Mouse (Mus musculus): ENCODE data around the gene Scn2b. TPM values are rescaled to one million over a fixed set of nuclear protein-coding genes. Genes with fewer than 3 reads are reported as not detected.

Gene Scn2b
- polyA plus RNA-seq, 1 experiment from 2014 or later, result 3.2 TPM

- Histone ChIP-seq H3K27me3 (ENCODE audit: control insufficient read depth, insufficient read depth, low read length) (peaks cover 9% of the 10 kb centered on the region), H3K4me3 (ENCODE audit: low read depth, low read length) (peak overlapping the region; percentile 30), H3K4me2 (peak overlapping the region; percentile 66), H3K4me1 (ENCODE audit: control insufficient read depth, insufficient read depth, low read length) (0 out of 2 replicates have a peak, but pooled peaks cover 3% of the 10 kb centered on the region), H3K9me3 (replicated peaks; ENCODE audit: control insufficient read depth, low read length) (no peaks in the 10 kb centered on the region), H3K36me3 (ENCODE audit: control insufficient read depth, insufficient read depth, low read length) (no peaks in the 10 kb centered on the region), H3K9ac (ENCODE audit: low read depth, low read length) (0 out of 2 replicates have a peak overlapping the region, but pooled peaks have one; percentile 52), H3K27ac (ENCODE audit: low read depth, low read length) (no peak overlapping the region)
- ATAC-seq (replicated peaks; ENCODE audit: insufficient number of reproducible peaks, low FRiP score, low TSS enrichment), result no peak
- 5% methylated on average over 14 of the region's 14 CpGs for WGBS (ENCODE audit: insufficient replicate concordance)
These were observed 1.9 kb upstream of the Scn2b start for GRCm38 (mm10) chr9:45115706-45116105.

DNA sequence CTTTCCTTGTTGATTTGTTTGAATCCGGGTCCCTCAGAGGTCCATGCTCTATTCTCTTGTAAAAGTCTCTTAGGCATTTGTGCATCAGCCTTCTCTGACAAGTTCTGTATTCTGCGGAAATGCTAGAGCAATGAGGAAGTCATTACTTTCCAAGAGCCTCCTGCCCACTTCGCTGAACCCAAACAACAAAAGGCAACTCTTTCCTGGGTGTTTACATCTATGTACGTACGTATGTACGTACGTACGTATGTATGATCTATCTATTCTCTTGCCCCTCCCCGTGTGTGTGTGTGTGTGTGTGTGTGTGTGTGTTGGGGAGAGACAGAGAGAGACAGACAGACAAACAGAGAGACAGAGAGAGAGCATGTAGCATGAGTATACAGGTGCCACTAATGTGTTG is 763 bp upstream of the Scn2b start:
- no peaks in the 10 kb centered on the region for H3K36me3 ChIP-seq (ENCODE audit: control insufficient read depth, insufficient read depth, low read length)
- no peak for ATAC-seq (replicated peaks; ENCODE audit: insufficient number of reproducible peaks, low FRiP score, low TSS enrichment)
- H3K4me3 ChIP-seq (ENCODE audit: low read depth, low read length), result no peak overlapping the region
- H3K9me3 ChIP-seq (replicated peaks; ENCODE audit: control insufficient read depth, low read length), result no peaks in the 10 kb centered on the region
- H3K4me1 ChIP-seq (ENCODE audit: control insufficient read depth, insufficient read depth, low read length), result peaks cover 3% of the 10 kb centered on the region; the same call in 1 of the 2 replicates
- no peak overlapping the region for H3K4me2 ChIP-seq
- no peak overlapping the region for H3K9ac ChIP-seq (ENCODE audit: low read depth, low read length)
- peaks cover 9% of the 10 kb centered on the region for H3K27me3 ChIP-seq (ENCODE audit: control insufficient read depth, insufficient read depth, low read length)
- H3K27ac ChIP-seq (ENCODE audit: low read depth, low read length), result no peak overlapping the region
- WGBS (ENCODE audit: insufficient replicate concordance), result 68% methylated on average over 9 of the region's 9 CpGs

- no peaks in the 10 kb centered on the region for H3K9me3 ChIP-seq (replicated peaks; ENCODE audit: control insufficient read depth, low read length)
- H3K4me1 ChIP-seq (ENCODE audit: control insufficient read depth, insufficient read depth, low read length), result peaks cover 9% of the 10 kb centered on the region; the same call in 1 of the 2 replicates
- WGBS (ENCODE audit: insufficient replicate concordance), result 20% methylated on average over 10 of the region's 10 CpGs
- no peak overlapping the region for H3K9ac ChIP-seq (ENCODE audit: low read depth, low read length)
- H3K27me3 ChIP-seq (ENCODE audit: control insufficient read depth, insufficient read depth, low read length), result peaks cover 9% of the 10 kb centered on the region
- peak overlapping the region; percentile 71 for H3K4me2 ChIP-seq
- no peak for ATAC-seq (replicated peaks; ENCODE audit: insufficient number of reproducible peaks, low FRiP score, low TSS enrichment)
- peak overlapping the region; percentile 65 for H3K4me3 ChIP-seq (ENCODE audit: low read depth, low read length)
- H3K27ac ChIP-seq (ENCODE audit: low read depth, low read length), result no peak overlapping the region
- no peaks in the 10 kb centered on the region for H3K36me3 ChIP-seq (ENCODE audit: control insufficient read depth, insufficient read depth, low read length)
These were observed 970 bp downstream of the Scn2b start for GRCm38 (mm10) chr9:45118552-45118951.

DNA sequence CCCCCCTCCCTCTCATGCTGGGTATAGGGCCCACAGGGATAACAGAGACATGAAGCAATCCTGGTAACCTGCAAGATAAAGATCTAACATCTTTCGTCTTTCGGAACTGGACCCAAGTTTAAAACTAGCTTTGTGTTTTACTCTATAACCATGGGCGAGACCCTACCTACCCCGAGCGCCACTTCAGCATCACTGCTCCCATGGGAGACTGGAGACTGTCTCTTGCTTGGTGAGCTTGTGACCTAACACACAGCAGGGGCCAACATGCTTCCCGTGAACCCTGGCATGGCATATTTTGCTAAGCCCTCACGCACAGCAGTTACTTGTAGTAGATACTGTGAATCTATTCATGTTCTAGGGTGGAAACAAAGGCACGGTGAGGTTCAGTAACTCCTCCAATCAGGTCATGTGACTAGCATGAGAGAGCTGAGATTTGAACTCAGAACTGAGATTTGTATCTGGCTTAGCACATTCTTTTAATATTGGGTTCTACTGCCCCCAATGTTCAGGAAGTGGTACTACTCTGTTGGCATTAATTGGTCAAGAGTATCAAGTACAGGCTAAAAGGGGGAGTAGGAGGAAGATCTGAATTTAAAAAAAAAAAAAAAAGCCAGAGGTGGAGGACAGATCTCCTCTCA is 1.9 kb downstream of the Scn2b start:
- H3K27me3 ChIP-seq (ENCODE audit: control insufficient read depth, insufficient read depth, low read length), result peaks cover 7% of the 10 kb centered on the region
- no peaks in the 10 kb centered on the region for H3K36me3 ChIP-seq (ENCODE audit: control insufficient read depth, insufficient read depth, low read length)
- no peak overlapping the region for H3K27ac ChIP-seq (ENCODE audit: low read depth, low read length)
- WGBS (ENCODE audit: insufficient replicate concordance), result 88% methylated on average over 8 of the region's 8 CpGs
- peaks cover 9% of the 10 kb centered on the region; the same call in 1 of the 2 replicates for H3K4me1 ChIP-seq (ENCODE audit: control insufficient read depth, insufficient read depth, low read length)
- H3K4me3 ChIP-seq (ENCODE audit: low read depth, low read length), result no peak overlapping the region
- H3K9ac ChIP-seq (ENCODE audit: low read depth, low read length), result no peak overlapping the region
- H3K9me3 ChIP-seq (replicated peaks; ENCODE audit: control insufficient read depth, low read length), result no peaks in the 10 kb centered on the region
- ATAC-seq (replicated peaks; ENCODE audit: insufficient number of reproducible peaks, low FRiP score, low TSS enrichment), result no peak
- no peak overlapping the region; the same call in 1 of the 2 replicates for H3K4me2 ChIP-seq

DNA sequence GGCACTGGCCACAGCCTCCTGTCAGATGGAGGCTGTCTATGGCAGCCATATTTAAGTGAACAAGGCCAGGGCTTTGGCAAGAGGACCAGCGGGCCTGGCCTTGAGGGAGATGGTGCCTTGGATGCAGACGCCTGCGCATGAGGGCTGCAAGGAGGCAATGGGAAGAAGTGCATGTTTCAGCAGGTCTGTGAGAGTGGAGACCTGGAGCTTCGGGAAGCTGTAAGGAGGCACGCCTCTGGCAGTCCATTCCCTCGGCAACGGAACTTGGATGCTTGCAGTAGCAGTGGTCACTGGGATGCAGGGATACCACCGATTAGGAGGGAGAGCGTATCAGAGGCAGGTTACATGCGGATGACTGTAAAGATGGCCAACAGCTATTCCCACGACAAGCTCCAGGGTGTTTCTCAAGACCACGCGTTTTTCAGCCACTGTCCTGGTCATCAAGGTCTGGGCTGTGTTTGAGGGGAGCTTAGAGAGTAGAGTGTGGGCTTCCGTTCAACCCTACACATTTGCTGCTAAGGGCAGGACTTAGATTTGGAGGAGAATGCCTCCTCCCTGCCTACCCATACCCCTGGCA is 2.5 kb downstream of the Scn2b start:
- no peak for ATAC-seq (replicated peaks; ENCODE audit: insufficient number of reproducible peaks, low FRiP score, low TSS enrichment)
- Histone ChIP-seq H3K4me3 (ENCODE audit: low read depth, low read length) (no peak overlapping the region), H3K27me3 (ENCODE audit: control insufficient read depth, insufficient read depth, low read length) (peaks cover 7% of the 10 kb centered on the region), H3K4me2 (no peak overlapping the region), H3K9me3 (replicated peaks; ENCODE audit: control insufficient read depth, low read length) (no peaks in the 10 kb centered on the region), H3K9ac (ENCODE audit: low read depth, low read length) (no peak overlapping the region), H3K4me1 (ENCODE audit: control insufficient read depth, insufficient read depth, low read length) (peaks cover 9% of the 10 kb centered on the region; the same call in 1 of the 2 replicates), H3K36me3 (ENCODE audit: control insufficient read depth, insufficient read depth, low read length) (no peaks in the 10 kb centered on the region), H3K27ac (ENCODE audit: low read depth, low read length) (no peak overlapping the region)
- WGBS (ENCODE audit: insufficient replicate concordance), result 79% methylated on average over 14 of the region's 14 CpGs

GRCm38 (mm10) chr9:45120567-45120966 is 3.0 kb downstream of the Scn2b start:
- H3K27me3 ChIP-seq (ENCODE audit: control insufficient read depth, insufficient read depth, low read length), result peaks cover 7% of the 10 kb centered on the region
- H3K4me1 ChIP-seq (ENCODE audit: control insufficient read depth, insufficient read depth, low read length), result peaks cover 9% of the 10 kb centered on the region; the same call in 1 of the 2 replicates
- H3K9me3 ChIP-seq (replicated peaks; ENCODE audit: control insufficient read depth, low read length), result no peaks in the 10 kb centered on the region
- no peaks in the 10 kb centered on the region for H3K36me3 ChIP-seq (ENCODE audit: control insufficient read depth, insufficient read depth, low read length)
- H3K27ac ChIP-seq (ENCODE audit: low read depth, low read length), result no peak overlapping the region
- 84% methylated on average over 6 of the region's 6 CpGs for WGBS (ENCODE audit: insufficient replicate concordance)
- no peak overlapping the region for H3K4me2 ChIP-seq
- no peak overlapping the region for H3K9ac ChIP-seq (ENCODE audit: low read depth, low read length)
- ATAC-seq (replicated peaks; ENCODE audit: insufficient number of reproducible peaks, low FRiP score, low TSS enrichment), result no peak
- H3K4me3 ChIP-seq (ENCODE audit: low read depth, low read length), result no peak overlapping the region

DNA sequence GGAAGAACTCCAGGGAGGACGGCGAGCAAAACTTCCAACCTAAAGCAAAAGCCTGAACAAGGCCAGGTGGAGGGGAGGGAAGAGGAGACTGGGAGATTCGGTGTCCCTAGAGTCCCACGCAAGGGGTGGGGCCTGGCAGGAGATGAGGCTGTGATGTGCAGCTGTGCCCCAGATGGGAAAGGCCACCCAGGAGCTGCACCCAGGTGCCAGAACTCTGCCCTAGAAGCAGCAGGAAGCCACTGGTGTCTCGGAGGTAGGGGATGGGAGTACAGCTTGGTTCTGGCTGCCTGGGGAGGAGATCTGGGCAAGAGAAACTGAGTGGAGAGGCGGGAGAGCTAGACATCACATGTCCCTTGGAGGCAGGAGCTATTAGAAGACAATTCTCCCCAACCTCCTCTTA is 3.4 kb downstream of the Scn2b start:
- H3K27me3 ChIP-seq (ENCODE audit: control insufficient read depth, insufficient read depth, low read length), result peaks cover 7% of the 10 kb centered on the region
- ATAC-seq (replicated peaks; ENCODE audit: insufficient number of reproducible peaks, low FRiP score, low TSS enrichment), result no peak
- 53% methylated on average over 6 of the region's 6 CpGs for WGBS (ENCODE audit: insufficient replicate concordance)

GRCm38 (mm10) chr9:45121769-45122168 is 4.2 kb downstream of the Scn2b start:
- 5% methylated on average over 10 of the region's 10 CpGs for WGBS (ENCODE audit: insufficient replicate concordance)
- no peak overlapping the region for H3K27ac ChIP-seq (ENCODE audit: low read depth, low read length)
- peaks cover 7% of the 10 kb centered on the region; the same call in 1 of the 2 replicates for H3K4me1 ChIP-seq (ENCODE audit: control insufficient read depth, insufficient read depth, low read length)
- no peak for ATAC-seq (replicated peaks; ENCODE audit: insufficient number of reproducible peaks, low FRiP score, low TSS enrichment)
- no peaks in the 10 kb centered on the region for H3K36me3 ChIP-seq (ENCODE audit: control insufficient read depth, insufficient read depth, low read length)
- no peaks in the 10 kb centered on the region for H3K9me3 ChIP-seq (replicated peaks; ENCODE audit: control insufficient read depth, low read length)
- no peak overlapping the region for H3K9ac ChIP-seq (ENCODE audit: low read depth, low read length)
- no peaks in the 10 kb centered on the region; the same call in none of the 2 replicates for H3K27me3 ChIP-seq (ENCODE audit: control insufficient read depth, insufficient read depth, low read length)
- H3K4me2 ChIP-seq, result peak overlapping the region; percentile 53
- H3K4me3 ChIP-seq (ENCODE audit: low read depth, low read length), result no peak overlapping the region

More for the DNA sequence above, 3.4 kb downstream of the Scn2b start:
- H3K27ac ChIP-seq (ENCODE audit: low read depth, low read length), result no peak overlapping the region
- H3K4me1 ChIP-seq (ENCODE audit: control insufficient read depth, insufficient read depth, low read length), result peaks cover 7% of the 10 kb centered on the region; the same call in 1 of the 2 replicates
- H3K36me3 ChIP-seq (ENCODE audit: control insufficient read depth, insufficient read depth, low read length), result no peaks in the 10 kb centered on the region
- H3K9me3 ChIP-seq (replicated peaks; ENCODE audit: control insufficient read depth, low read length), result no peaks in the 10 kb centered on the region
- H3K4me2 ChIP-seq, result no peak overlapping the region
- H3K4me3 ChIP-seq (ENCODE audit: low read depth, low read length), result no peak overlapping the region
- H3K9ac ChIP-seq (ENCODE audit: low read depth, low read length), result no peak overlapping the region
